Mouse (Mus musculus) limb, embryonic 12.5 days (tissue): ENCODE data around the gene Notch4. TPM values are rescaled to one million over a fixed set of nuclear protein-coding genes. Genes with fewer than 3 reads are reported as not detected.
"Not testable (repeated sequence)": the region's sequence is repeated elsewhere in the genome, so short reads cannot be mapped to it uniquely, and the experiment has no call there.

Experiments
- ATAC-seq: fragments of 200-750 bp; cut with Nextera tagmentation; 2 replicates; pipeline ENCODE4 v1.8.0; 2017; ENCODE audit warnings: low read depth, moderate TSS enrichment; ENCODE audit not compliant: insufficient number of reproducible peaks, insufficient read depth, low FRiP score, low TSS enrichment
- H3K27ac ChIP-seq: fragments of 300-500 bp; sonication (generic); 2 replicates; pipeline ENCODE4 v1.5.1; 2016; ENCODE audit warnings: mild to moderate bottlenecking, moderate library complexity
- H3K27me3 ChIP-seq: fragments of 300-500 bp; sonication (generic); 2 replicates; pipeline ENCODE4 v1.6.1; 2016; ENCODE audit warnings: mild to moderate bottlenecking, moderate library complexity
- H3K36me3 ChIP-seq: fragments of 300-500 bp; sonication (generic); 2 replicates; pipeline ENCODE4 v1.6.1; 2016; ENCODE audit warnings: mild to moderate bottlenecking, moderate library complexity
- H3K4me1 ChIP-seq: fragments of 300-500 bp; sonication (generic); replicated peaks from 2 replicates; pipeline ENCODE4 v1.6.1; 2016
- H3K4me2 ChIP-seq: fragments of 300-500 bp; sonication (generic); 2 replicates; pipeline ENCODE4 v1.6.1; 2016; ENCODE audit warnings: mild to moderate bottlenecking, moderate library complexity
- H3K4me3 ChIP-seq: fragments of 300-500 bp; sonication (generic); replicated peaks from 2 replicates; pipeline ENCODE4 v1.5.1; 2016; ENCODE audit warnings: mild to moderate bottlenecking
- H3K9ac ChIP-seq: fragments of 300-500 bp; sonication (generic); replicated peaks from 2 replicates; pipeline ENCODE4 v1.6.1; 2016; ENCODE audit warnings: mild to moderate bottlenecking, moderate library complexity
- H3K9me3 ChIP-seq: fragments of 300-500 bp; sonication (generic); 2 replicates; pipeline ENCODE4 v1.6.1; 2016; ENCODE audit warnings: mild to moderate bottlenecking, moderate library complexity
- WGBS: fragments of 180-500 bp; shearing (Covaris S2); methylation state at CpG from one replicate; pipeline ENCODE4 v1.1.7; 2016; 5-methylcytosine and 5-hydroxymethylcytosine counted together
- polyA plus RNA-seq: library from polyadenylated mRNA; unstranded; fragments of >200 nt; fragmentation: Nextera tagmentation; extraction: Ambion mirVana; gene quantifications from 2 replicates; pipeline ENCODE4 v1.2.1, GENCODE M21; 2016

Notch4 gene
- polyA plus RNA-seq = 4.9 and 6.3 TPM in 2 replicates

- no peak for ATAC-seq
- peak within 1 kb of the TSS; percentile 47; the same call in 1 of the 2 replicates for H3K27ac ChIP-seq
- WGBS = 4% methylated on average over 6 of the region's 6 CpGs
- H3K4me2 ChIP-seq = peak within 1 kb of the TSS; percentile 37
- H3K27me3 ChIP-seq = peaks cover 6% of the 10 kb centered on the region; the same call in 1 of the 2 replicates
- H3K4me3 ChIP-seq = no peak within 1 kb of the TSS; the same call in 1 of the 2 replicates
- H3K36me3 ChIP-seq = no peaks in the 10 kb centered on the region
- H3K9me3 ChIP-seq = no peaks in the 10 kb centered on the region
- H3K9ac ChIP-seq = peak within 1 kb of the TSS; percentile 47
- peaks cover 23% of the 10 kb centered on the region for H3K4me1 ChIP-seq
Measured at GRCm38 (mm10) chr17:34564003-34564421, at the start of gene Notch4. Gene Notch4, plus strand, starts transcription at chr17:34564268.

- Histone ChIP-seq H3K4me1 (no peaks in the 10 kb centered on the region), H3K4me2 (no peak overlapping the region), H3K27ac (no peak overlapping the region), H3K4me3 (no peak overlapping the region), H3K36me3 (no peaks in the 10 kb centered on the region), H3K27me3 (peaks cover 5% of the 10 kb centered on the region; the same call in 1 of the 2 replicates), H3K9ac (no peak overlapping the region), H3K9me3 (no peaks in the 10 kb centered on the region)
- 76% methylated on average over 2 of the region's 2 CpGs for WGBS
- no peak for ATAC-seq
Measured at GRCm38 (mm10) chr17:34516514-34516913, 47.6 kb upstream of the Notch4 start.

GRCm38 (mm10) chr17:34517252-34517651 lies 46.8 kb upstream of the Notch4 start, which contains the start of gene Btnl6:
Gene Btnl6, minus strand, starts transcription at chr17:34517352.
- no peak within 1 kb of the TSS for H3K9ac ChIP-seq
- no peak within 1 kb of the TSS for H3K27ac ChIP-seq
- H3K4me1 ChIP-seq = no peaks in the 10 kb centered on the region
- H3K36me3 ChIP-seq = no peaks in the 10 kb centered on the region
- ATAC-seq = no peak
- no peaks in the 10 kb centered on the region for H3K9me3 ChIP-seq
- no peak within 1 kb of the TSS for H3K4me2 ChIP-seq
- 81% methylated on average over 4 of the region's 4 CpGs for WGBS
- no peak within 1 kb of the TSS for H3K4me3 ChIP-seq
- H3K27me3 ChIP-seq = peaks cover 5% of the 10 kb centered on the region; the same call in 1 of the 2 replicates

- Histone ChIP-seq H3K4me3 (no peak overlapping the region), H3K4me2 (no peak overlapping the region), H3K27ac (no peak overlapping the region), H3K36me3 (no peaks in the 10 kb centered on the region), H3K4me1 (no peaks in the 10 kb centered on the region), H3K27me3 (peaks cover 5% of the 10 kb centered on the region; the same call in 1 of the 2 replicates), H3K9me3 (no peaks in the 10 kb centered on the region), H3K9ac (no peak overlapping the region)
- WGBS = 92% methylated on average over 4 of the region's 4 CpGs
- no peak for ATAC-seq
Measured at GRCm38 (mm10) chr17:34517795-34518194, 46.3 kb upstream of the Notch4 start.

- not testable (repeated sequence) for ATAC-seq, H3K4me2 ChIP-seq, H3K4me3 ChIP-seq, H3K9me3 ChIP-seq, H3K9ac ChIP-seq, H3K27ac ChIP-seq, H3K4me1 ChIP-seq, H3K27me3 ChIP-seq, H3K36me3 ChIP-seq
- WGBS = 68% methylated on average over 3 of the region's 3 CpGs
Measured at GRCm38 (mm10) chr17:34518571-34518970, 45.5 kb upstream of the Notch4 start.

- Histone ChIP-seq H3K4me3 (no peak overlapping the region), H3K36me3 (no peaks in the 10 kb centered on the region), H3K4me2 (no peak overlapping the region), H3K9ac (no peak overlapping the region), H3K9me3 (no peaks in the 10 kb centered on the region), H3K4me1 (no peaks in the 10 kb centered on the region), H3K27me3 (peaks cover 4% of the 10 kb centered on the region; the same call in 1 of the 2 replicates), H3K27ac (no peak overlapping the region)
- no peak for ATAC-seq
- 79% methylated on average over 1 of the region's 1 CpGs for WGBS
Measured at GRCm38 (mm10) chr17:34519001-34519400, 45.1 kb upstream of the Notch4 start.

GRCm38 (mm10) chr17:34532671-34533070 lies 31.4 kb upstream of the Notch4 start:
- Histone ChIP-seq H3K9ac (no peak overlapping the region), H3K27ac (no peak overlapping the region), H3K27me3 (no peaks in the 10 kb centered on the region), H3K4me1 (no peaks in the 10 kb centered on the region), H3K9me3 (no peaks in the 10 kb centered on the region), H3K36me3 (no peaks in the 10 kb centered on the region), H3K4me2 (no peak overlapping the region), H3K4me3 (no peak overlapping the region)
- 74% methylated on average over 3 of the region's 3 CpGs for WGBS
- ATAC-seq = no peak

GRCm38 (mm10) chr17:34543567-34543966 lies 20.5 kb upstream of the Notch4 start:
- H3K36me3 ChIP-seq, H3K9ac ChIP-seq, ATAC-seq, H3K27me3 ChIP-seq, H3K9me3 ChIP-seq, H3K4me1 ChIP-seq, H3K4me2 ChIP-seq, H3K4me3 ChIP-seq, H3K27ac ChIP-seq: not testable (repeated sequence)
- WGBS = 94% methylated on average over 13 of the region's 13 CpGs

GRCm38 (mm10) chr17:34546797-34547196 lies 17.3 kb upstream of the Notch4 start:
- ATAC-seq = no peak
- Histone ChIP-seq H3K9me3 (no peaks in the 10 kb centered on the region), H3K27ac (no peak overlapping the region), H3K27me3 (peaks cover 1% of the 10 kb centered on the region; the same call in 1 of the 2 replicates), H3K4me1 (no peaks in the 10 kb centered on the region), H3K4me2 (no peak overlapping the region), H3K4me3 (no peak overlapping the region), H3K36me3 (no peaks in the 10 kb centered on the region), H3K9ac (no peak overlapping the region)
- WGBS = 100% methylated on average over 1 of the region's 1 CpGs

GRCm38 (mm10) chr17:34547601-34548000 lies 16.5 kb upstream of the Notch4 start:
- ATAC-seq = no peak
- H3K4me1 ChIP-seq = no peaks in the 10 kb centered on the region
- 90% methylated on average over 4 of the region's 4 CpGs for WGBS

GRCm38 (mm10) chr17:34549156-34549555 lies 14.9 kb upstream of the Notch4 start:
- Histone ChIP-seq H3K4me3 (no peak overlapping the region), H3K4me1 (no peaks in the 10 kb centered on the region), H3K36me3 (no peaks in the 10 kb centered on the region), H3K4me2 (no peak overlapping the region), H3K9me3 (no peaks in the 10 kb centered on the region), H3K9ac (no peak overlapping the region), H3K27me3 (peaks cover 3% of the 10 kb centered on the region; the same call in 1 of the 2 replicates), H3K27ac (no peak overlapping the region)
- ATAC-seq = no peak
- WGBS = 98% methylated on average over 3 of the region's 3 CpGs

More at GRCm38 (mm10) chr17:34547601-34548000, 16.5 kb upstream of the Notch4 start:
- no peak overlapping the region for H3K27ac ChIP-seq
- H3K4me3 ChIP-seq = no peak overlapping the region
- H3K9me3 ChIP-seq = no peaks in the 10 kb centered on the region
- H3K9ac ChIP-seq = no peak overlapping the region
- peaks cover 3% of the 10 kb centered on the region; the same call in 1 of the 2 replicates for H3K27me3 ChIP-seq
- no peak overlapping the region for H3K4me2 ChIP-seq
- H3K36me3 ChIP-seq = no peaks in the 10 kb centered on the region

GRCm38 (mm10) chr17:34549843-34550242 lies 14.2 kb upstream of the Notch4 start:
- no peaks in the 10 kb centered on the region for H3K4me1 ChIP-seq
- WGBS = 76% methylated on average over 2 of the region's 2 CpGs

More at GRCm38 (mm10) chr17:34549843-34550242, 14.2 kb upstream of the Notch4 start:
- H3K4me3 ChIP-seq = no peak overlapping the region
- no peak overlapping the region for H3K27ac ChIP-seq
- H3K9me3 ChIP-seq = no peaks in the 10 kb centered on the region
- no peak overlapping the region for H3K9ac ChIP-seq
- H3K36me3 ChIP-seq = no peaks in the 10 kb centered on the region
- peaks cover 3% of the 10 kb centered on the region; the same call in 1 of the 2 replicates for H3K27me3 ChIP-seq
- ATAC-seq = no peak
- H3K4me2 ChIP-seq = no peak overlapping the region
